Mouse (Mus musculus) neural tube, embryonic 12.5 days (tissue): ENCODE results near the gene Fxyd1. TPM values are rescaled to one million over a fixed set of nuclear protein-coding genes. Genes with fewer than 3 reads are reported as not detected.

Experiments used
- ATAC-seq: fragments of 200-750 bp; cut with Nextera tagmentation; 2 replicates; pipeline ENCODE4 v1.8.0; 2017; ENCODE audit warnings: low read depth, mild to moderate bottlenecking, moderate TSS enrichment, moderate library complexity; ENCODE audit not compliant: low FRiP score
- H3K27ac ChIP-seq: fragments of 300-500 bp; sonication (generic); 2 replicates; pipeline ENCODE4 v1.5.1; 2016
- H3K27me3 ChIP-seq: fragments of 300-500 bp; sonication (generic); replicated peaks from 2 replicates; pipeline ENCODE4 v1.6.1; 2016; ENCODE audit warnings: mild to moderate bottlenecking
- H3K36me3 ChIP-seq: fragments of 300-500 bp; sonication (generic); 2 replicates; pipeline ENCODE4 v1.6.1; 2016; ENCODE audit warnings: mild to moderate bottlenecking
- H3K4me1 ChIP-seq: fragments of 300-500 bp; sonication (generic); 2 replicates; pipeline ENCODE4 v1.6.1; 2016
- H3K4me2 ChIP-seq: fragments of 300-500 bp; sonication (generic); replicated peaks from 2 replicates; pipeline ENCODE4 v1.6.1; 2016; ENCODE audit warnings: mild to moderate bottlenecking
- H3K4me3 ChIP-seq: fragments of 300-500 bp; sonication (generic); 2 replicates; pipeline ENCODE4 v1.5.1; 2016
- H3K9ac ChIP-seq: fragments of 300-500 bp; sonication (generic); 2 replicates; pipeline ENCODE4 v1.6.1; 2016; ENCODE audit warnings: mild to moderate bottlenecking
- H3K9me3 ChIP-seq: fragments of 300-500 bp; sonication (generic); 2 replicates; pipeline ENCODE4 v1.6.1; 2016; ENCODE audit warnings: mild to moderate bottlenecking
- WGBS: fragments of 180-500 bp; shearing (Covaris S2); methylation state at CpG from one replicate; pipeline ENCODE4 v1.1.7; 2016; 5-methylcytosine and 5-hydroxymethylcytosine counted together
- polyA plus RNA-seq: library from polyadenylated mRNA; unstranded; fragments of >200 nt; fragmentation: Nextera tagmentation; extraction: Ambion mirVana; gene quantifications from 2 replicates; pipeline ENCODE4 v1.2.1, GENCODE M21; 2016

Gene Fxyd1
- polyA plus RNA-seq, 1 experiment from 2014 or later: 26.5 TPM

DNA sequence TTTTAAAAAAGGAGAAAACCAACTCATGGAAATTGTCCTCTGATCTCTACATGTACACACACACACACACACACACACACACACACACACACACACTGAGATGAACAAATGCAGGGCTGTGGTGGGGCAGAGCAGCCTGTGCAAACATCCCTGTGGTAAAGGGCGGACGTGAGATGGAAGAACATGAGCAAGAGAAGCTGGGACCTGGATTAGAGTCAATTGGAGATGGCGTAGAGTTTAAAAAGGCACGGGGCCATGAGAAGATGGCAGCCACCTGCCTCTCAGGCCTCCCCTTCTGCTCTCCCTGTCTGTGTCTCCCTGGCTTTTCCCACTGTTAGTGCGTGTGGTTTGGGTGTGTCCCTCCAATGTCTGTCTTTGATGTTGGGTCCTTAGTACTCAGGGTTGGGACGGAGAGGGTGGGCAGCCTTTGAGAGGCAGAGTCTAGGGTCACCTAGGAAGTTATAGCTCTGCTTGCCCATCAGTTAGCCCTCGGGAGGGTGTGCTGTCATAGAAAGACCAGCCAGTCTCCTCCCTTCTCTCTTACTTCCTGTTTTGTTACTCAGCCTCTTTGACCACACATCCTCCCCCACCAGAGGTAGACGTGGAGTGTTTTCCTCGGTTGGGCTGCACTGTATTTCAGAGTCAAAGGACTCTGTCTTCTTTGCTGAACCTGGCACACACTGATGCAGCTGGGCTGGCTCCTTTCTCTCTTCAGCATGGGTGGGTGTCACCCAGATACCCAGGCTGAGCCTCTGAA is 23.4 kb downstream of the Fxyd1 start:
- no peak overlapping the region for H3K4me3 ChIP-seq
- ATAC-seq: no peak
- H3K27ac ChIP-seq: no peak overlapping the region
- no peaks in the 10 kb centered on the region for H3K4me1 ChIP-seq
- no peaks in the 10 kb centered on the region for H3K27me3 ChIP-seq
- H3K9me3 ChIP-seq: no peaks in the 10 kb centered on the region; the same call in 1 of the 2 replicates
- 75% methylated on average over 9 of the region's 9 CpGs for WGBS
- H3K4me2 ChIP-seq: no peak overlapping the region
- H3K9ac ChIP-seq: no peak overlapping the region
- no peaks in the 10 kb centered on the region for H3K36me3 ChIP-seq

DNA sequence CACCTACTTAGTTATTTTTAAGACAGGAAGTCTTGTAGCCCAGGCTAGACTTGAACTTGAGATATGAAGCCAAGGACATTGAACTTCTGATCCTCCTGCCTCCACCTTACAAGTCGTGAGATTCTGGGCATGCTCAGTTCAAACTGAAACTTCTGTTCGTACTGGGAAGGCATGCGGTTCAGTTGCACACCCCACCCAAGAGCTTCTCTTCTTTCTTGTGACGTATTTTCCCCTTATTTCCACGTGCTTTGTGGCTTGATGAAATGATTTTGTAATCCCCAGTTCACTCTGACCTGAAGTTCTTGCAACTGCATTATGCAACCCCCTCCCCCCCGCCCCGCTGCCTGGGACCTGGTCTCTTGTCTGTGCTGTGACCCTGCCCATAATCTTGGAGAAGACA is 25.3 kb downstream of the Fxyd1 start:
- no peak overlapping the region for H3K4me2 ChIP-seq
- no peak overlapping the region for H3K9ac ChIP-seq
- no peaks in the 10 kb centered on the region for H3K36me3 ChIP-seq
- no peaks in the 10 kb centered on the region for H3K4me1 ChIP-seq
- H3K9me3 ChIP-seq: no peaks in the 10 kb centered on the region; the same call in 1 of the 2 replicates
- WGBS: 85% methylated on average over 7 of the region's 7 CpGs
- no peak for ATAC-seq
- no peaks in the 10 kb centered on the region for H3K27me3 ChIP-seq
- no peak overlapping the region for H3K27ac ChIP-seq
- no peak overlapping the region for H3K4me3 ChIP-seq

DNA sequence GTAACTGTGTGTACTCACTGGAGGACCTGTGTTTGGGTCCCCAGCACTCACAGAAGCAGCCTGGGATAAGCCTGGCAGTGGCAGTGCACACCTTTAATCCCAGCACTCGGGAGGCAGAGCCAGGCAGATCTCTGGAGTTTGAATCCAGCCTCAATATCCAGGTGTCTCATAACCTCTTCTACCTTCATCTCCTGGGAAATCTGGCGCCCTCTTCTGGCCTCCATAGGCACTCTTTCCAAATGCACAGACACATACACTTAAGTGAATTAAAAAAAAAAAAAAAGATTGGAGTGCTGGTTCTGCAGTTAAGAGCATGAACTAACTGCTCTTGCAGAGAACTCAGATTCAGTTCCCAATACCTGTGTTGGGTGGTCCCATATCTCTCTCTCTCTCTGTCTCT is 26.3 kb downstream of the Fxyd1 start:
- Histone ChIP-seq H3K4me1 (no peaks in the 10 kb centered on the region), H3K4me2 (no peak overlapping the region), H3K27me3 (no peaks in the 10 kb centered on the region), H3K36me3 (no peaks in the 10 kb centered on the region), H3K27ac (no peak overlapping the region), H3K9ac (no peak overlapping the region), H3K4me3 (no peak overlapping the region), H3K9me3 (no peaks in the 10 kb centered on the region; the same call in 1 of the 2 replicates)
- 76% methylated on average over 2 of the region's 2 CpGs for WGBS
- ATAC-seq: no peak

DNA sequence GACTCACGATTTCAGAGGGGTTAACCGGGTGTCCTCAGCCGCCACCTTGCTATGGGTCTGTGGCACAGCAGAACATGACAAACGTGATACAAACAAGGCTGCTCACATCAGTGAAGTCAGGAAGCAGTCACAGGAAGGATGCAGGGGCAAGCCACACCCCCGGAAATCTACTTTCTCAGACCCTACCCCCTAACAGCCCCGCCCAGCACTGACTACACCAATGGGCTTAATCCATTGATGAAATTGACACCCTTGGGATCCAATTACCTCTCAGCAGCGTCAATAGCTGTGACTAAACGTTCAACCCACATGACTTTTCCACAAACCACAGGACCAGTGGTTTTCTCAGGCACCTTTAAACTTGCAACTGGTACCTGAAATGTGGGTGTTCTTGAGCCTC is 28.4 kb downstream of the Fxyd1 start:
- H3K36me3 ChIP-seq: no peaks in the 10 kb centered on the region
- no peak overlapping the region for H3K4me3 ChIP-seq
- WGBS: 75% methylated on average over 8 of the region's 8 CpGs
- no peaks in the 10 kb centered on the region; the same call in 1 of the 2 replicates for H3K9me3 ChIP-seq
- H3K27me3 ChIP-seq: no peaks in the 10 kb centered on the region
- no peak overlapping the region for H3K4me2 ChIP-seq
- H3K27ac ChIP-seq: no peak overlapping the region
- H3K4me1 ChIP-seq: no peaks in the 10 kb centered on the region
- ATAC-seq: no peak
- H3K9ac ChIP-seq: no peak overlapping the region

DNA sequence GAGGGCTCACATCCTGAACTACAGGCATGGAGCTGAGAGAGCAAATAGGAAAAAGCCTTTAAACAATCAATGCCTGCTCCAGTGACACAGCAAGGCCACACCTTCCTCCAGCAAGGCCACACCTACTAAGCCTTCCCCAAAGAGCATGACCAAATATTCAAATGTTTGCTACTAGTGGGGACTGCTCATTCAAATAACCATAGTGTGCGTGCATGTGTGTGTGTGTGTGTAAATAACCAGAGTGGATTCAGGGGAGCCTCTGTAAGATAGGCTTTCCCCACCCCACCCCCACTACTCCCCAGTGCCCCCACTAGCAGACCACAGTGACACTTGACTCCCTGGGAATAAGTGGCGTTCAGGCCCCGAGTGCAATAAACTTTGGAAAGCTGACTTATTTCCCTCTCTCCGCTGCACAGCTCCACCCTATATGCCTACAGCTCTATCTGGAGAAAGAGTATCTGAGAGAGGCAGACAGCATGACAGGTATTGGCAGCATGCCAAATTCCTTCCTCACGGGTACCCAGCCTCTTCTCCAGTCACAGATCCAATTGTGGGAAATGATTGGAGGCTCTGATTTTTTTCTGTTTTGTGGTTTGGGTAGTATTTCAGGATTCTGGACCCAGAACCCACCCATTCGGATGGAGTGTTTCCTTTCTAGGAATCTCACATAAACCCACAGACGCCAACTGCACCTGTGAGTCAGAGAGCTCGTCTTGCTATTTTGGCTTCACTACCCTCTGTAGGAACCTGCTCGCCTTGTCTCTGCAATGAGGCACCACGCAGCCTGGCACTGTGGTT is 39.7 kb downstream of the Fxyd1 start:
- Histone ChIP-seq H3K4me2 (no peak overlapping the region), H3K4me3 (no peak overlapping the region), H3K9ac (no peak overlapping the region), H3K4me1 (no peaks in the 10 kb centered on the region), H3K36me3 (no peaks in the 10 kb centered on the region), H3K27me3 (no peaks in the 10 kb centered on the region), H3K9me3 (no peaks in the 10 kb centered on the region), H3K27ac (no peak overlapping the region)
- no peak for ATAC-seq
- 54% methylated on average over 10 of the region's 10 CpGs for WGBS

DNA sequence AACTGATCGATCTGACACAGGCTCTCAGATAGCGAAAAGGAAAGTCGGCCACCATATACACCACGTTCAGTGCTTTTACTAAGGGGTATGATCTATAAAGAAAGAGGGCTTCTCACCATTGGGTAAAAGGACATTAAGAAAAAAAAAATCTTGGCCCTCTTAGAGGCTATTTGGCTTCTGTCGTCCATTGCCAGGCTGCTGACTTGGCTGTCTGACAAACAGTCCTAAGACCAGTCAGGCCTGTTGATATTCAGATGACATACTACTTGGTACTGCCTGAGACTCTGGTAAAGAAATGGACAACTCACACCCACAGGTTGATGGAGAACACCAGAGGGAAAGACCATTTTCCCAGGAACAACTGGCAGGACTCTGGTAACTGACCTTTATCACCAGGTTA is 44.0 kb downstream of the Fxyd1 start:
- Histone ChIP-seq H3K4me1 (no peaks in the 10 kb centered on the region), H3K4me2 (no peak overlapping the region), H3K9me3 (no peaks in the 10 kb centered on the region), H3K27me3 (no peaks in the 10 kb centered on the region), H3K9ac (no peak overlapping the region), H3K36me3 (no peaks in the 10 kb centered on the region), H3K4me3 (no peak overlapping the region), H3K27ac (no peak overlapping the region)
- ATAC-seq: no peak
- WGBS: 83% methylated on average over 5 of the region's 5 CpGs

DNA sequence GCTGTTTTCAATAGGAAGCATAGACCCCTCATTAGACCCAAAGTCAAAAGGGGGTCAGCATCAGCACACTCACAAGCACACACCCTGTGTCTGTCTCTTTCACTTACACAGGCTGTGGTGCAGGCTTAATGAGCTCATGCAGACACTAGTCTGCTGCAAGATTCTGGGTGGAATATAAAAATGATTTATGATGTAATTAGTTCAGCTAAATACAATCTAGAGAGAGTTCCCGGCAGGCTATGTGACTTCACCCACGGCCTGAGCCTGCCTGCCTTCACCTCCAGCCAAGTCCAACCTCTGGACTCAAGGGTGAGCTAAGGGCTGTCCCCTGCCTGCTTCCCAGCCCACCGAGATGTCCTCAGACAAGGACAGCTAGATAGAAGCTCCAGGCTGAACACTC is 48.1 kb downstream of the Fxyd1 start:
- Histone ChIP-seq H3K4me1 (no peaks in the 10 kb centered on the region), H3K27ac (no peak overlapping the region), H3K9me3 (no peaks in the 10 kb centered on the region), H3K4me2 (no peak overlapping the region), H3K36me3 (no peaks in the 10 kb centered on the region), H3K4me3 (no peak overlapping the region), H3K9ac (no peak overlapping the region), H3K27me3 (no peaks in the 10 kb centered on the region)
- no peak for ATAC-seq
- 40% methylated on average over 3 of the region's 3 CpGs for WGBS

DNA sequence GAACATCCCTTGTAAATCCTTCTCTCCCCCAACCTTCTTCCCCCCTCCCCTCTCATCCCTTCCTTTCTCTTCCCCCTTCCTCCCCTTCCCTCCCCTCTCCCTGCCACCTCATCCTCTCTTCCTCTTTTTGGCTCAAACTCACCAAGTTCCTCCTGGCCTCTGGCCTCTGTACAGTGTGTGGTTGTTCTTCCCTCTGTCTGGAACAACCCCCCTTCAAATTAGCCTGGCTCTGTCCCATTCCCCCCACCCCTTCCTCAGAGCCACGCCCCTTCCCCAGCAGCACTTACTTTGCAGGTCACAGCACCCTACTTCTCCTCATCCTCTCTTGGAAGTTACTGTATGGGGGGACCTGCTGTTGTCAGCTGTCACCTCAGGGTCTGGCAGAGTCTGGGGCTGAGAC is 48.8 kb downstream of the Fxyd1 start:
- H3K27me3 ChIP-seq: no peaks in the 10 kb centered on the region
- H3K36me3 ChIP-seq: no peaks in the 10 kb centered on the region
- no peak overlapping the region for H3K4me3 ChIP-seq
- H3K27ac ChIP-seq: no peak overlapping the region
- H3K4me2 ChIP-seq: no peak overlapping the region
- H3K9me3 ChIP-seq: no peaks in the 10 kb centered on the region
- ATAC-seq: no peak
- no peak overlapping the region for H3K9ac ChIP-seq
- no peaks in the 10 kb centered on the region for H3K4me1 ChIP-seq
- 47% methylated on average over 1 of the region's 1 CpGs for WGBS

DNA sequence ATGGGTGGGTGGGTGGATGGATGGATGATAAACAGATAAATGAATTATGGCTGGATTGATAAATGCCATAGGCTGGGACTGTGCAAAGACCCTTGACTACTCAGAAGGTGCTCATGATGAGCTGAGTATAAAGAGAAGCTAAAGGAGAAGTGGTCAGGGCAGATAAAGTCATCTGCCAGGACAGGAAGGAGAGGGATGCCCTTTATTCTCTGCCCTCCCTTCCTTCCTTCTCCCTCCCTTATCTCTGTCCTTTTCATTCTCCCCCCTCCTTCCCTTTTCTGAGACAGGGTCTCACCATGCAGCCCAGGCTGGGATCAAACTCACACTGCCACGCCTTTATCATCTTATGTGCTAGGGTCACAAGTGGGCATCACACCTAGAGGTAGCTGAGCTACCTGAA is 49.2 kb downstream of the Fxyd1 start:
- H3K9me3 ChIP-seq: no peaks in the 10 kb centered on the region
- 83% methylated on average over 1 of the region's 1 CpGs for WGBS
- H3K4me3 ChIP-seq: no peak overlapping the region
- no peaks in the 10 kb centered on the region for H3K36me3 ChIP-seq
- no peaks in the 10 kb centered on the region for H3K4me1 ChIP-seq
- H3K27ac ChIP-seq: no peak overlapping the region
- no peaks in the 10 kb centered on the region for H3K27me3 ChIP-seq
- ATAC-seq: no peak
- H3K4me2 ChIP-seq: no peak overlapping the region
- no peak overlapping the region for H3K9ac ChIP-seq

DNA sequence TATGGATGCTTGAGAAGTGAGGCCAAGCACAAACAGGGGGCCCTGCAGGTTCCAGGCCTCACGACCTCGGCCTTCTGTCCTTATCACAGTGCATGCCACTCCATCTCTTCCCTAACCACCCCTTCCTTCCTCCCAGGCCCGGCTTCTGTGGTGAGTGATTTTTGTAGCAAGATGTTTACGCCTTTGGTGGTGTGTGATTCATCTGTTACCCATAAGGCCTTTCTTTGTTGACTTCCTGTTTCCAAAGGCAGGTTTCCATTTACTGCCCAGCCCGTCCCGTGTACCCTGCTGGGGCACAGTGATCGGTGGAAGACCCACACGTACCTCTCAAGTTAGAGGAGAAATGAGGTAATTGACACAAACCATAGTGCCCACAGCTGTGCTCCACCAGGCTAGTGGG is 54.3 kb downstream of the Fxyd1 start:
- 0 out of 2 replicates have a peak, but pooled peaks cover 5% of the 10 kb centered on the region for H3K4me1 ChIP-seq
- no peaks in the 10 kb centered on the region for H3K27me3 ChIP-seq
- no peak overlapping the region for H3K9ac ChIP-seq
- H3K27ac ChIP-seq: no peak overlapping the region
- H3K9me3 ChIP-seq: no peaks in the 10 kb centered on the region
- H3K4me2 ChIP-seq: no peak overlapping the region
- no peak for ATAC-seq
- H3K36me3 ChIP-seq: no peaks in the 10 kb centered on the region
- H3K4me3 ChIP-seq: no peak overlapping the region
- WGBS: 84% methylated on average over 8 of the region's 8 CpGs
